Mouse (Mus musculus): ENCODE measurements around the gene Sh3gl2. TPM values are rescaled to one million over a fixed set of nuclear protein-coding genes. Genes with fewer than 3 reads are reported as not detected.

Sh3gl2 gene
- polyA plus RNA-seq, 1 experiment: not detected

DNA sequence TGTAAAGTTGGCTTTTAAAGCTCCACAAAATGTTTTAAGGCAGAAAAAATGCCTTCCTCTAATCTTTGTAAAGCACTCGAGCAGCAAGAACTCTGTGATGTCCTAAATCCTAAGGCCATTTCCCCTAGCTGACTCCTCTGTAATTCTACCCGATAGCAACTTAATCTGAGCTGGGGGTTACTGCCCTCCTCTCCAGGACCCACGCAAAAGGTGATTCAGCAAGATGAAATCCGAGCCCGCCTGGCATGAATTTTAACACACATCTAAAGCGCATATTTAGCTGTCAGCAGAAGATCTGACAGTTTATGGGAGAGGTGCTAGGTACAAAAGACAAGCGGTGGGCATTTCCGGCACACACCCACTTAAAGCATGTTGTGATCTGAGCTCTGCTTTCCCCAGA, 229.8 kb downstream of the Sh3gl2 start:
- no peaks in the 10 kb centered on the region for H3K4me1 ChIP-seq (ENCODE audit: control insufficient read depth, insufficient read depth, low read length)
- no peak overlapping the region for H3K27ac ChIP-seq (ENCODE audit: insufficient read depth, low read depth, low read length)
- H3K4me3 ChIP-seq (ENCODE audit: insufficient read depth, low read length): no peak overlapping the region
- no peak for TF ChIP-seq POLR2A (IDR thresholded peaks at IDR 0.05; ENCODE audit: borderline replicate concordance, low read depth, low read length)
- no peak for TF ChIP-seq CTCF (IDR thresholded peaks at IDR 0.05; ENCODE audit: low read depth, low read length)

DNA sequence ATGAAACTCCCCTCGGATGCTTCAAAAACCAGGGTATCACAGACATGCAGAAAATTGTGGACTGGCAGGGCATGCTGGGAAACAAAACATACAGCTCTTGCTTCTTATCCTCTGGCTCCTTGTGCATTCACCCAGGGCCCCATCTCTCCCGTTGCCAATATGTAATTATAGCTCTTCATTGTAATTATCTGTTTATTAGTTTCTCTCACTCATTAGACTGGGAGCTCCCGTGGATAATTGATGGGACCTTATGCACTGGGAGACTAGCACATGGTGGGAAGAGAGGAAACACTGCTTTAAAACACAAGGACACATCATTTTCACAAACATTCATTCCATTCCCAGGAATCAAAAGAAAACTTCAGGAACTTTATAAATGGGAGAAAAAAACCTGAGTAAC, 233.9 kb downstream of the Sh3gl2 start:
- H3K27ac ChIP-seq (ENCODE audit: insufficient read depth, low read depth, low read length): no peak overlapping the region
- TF ChIP-seq POLR2A (IDR thresholded peaks at IDR 0.05; ENCODE audit: borderline replicate concordance, low read depth, low read length) (no peak), CTCF (IDR thresholded peaks at IDR 0.05; ENCODE audit: low read depth, low read length) (no peak)
- H3K4me3 ChIP-seq (ENCODE audit: insufficient read depth, low read length): no peak overlapping the region
- no peaks in the 10 kb centered on the region for H3K4me1 ChIP-seq (ENCODE audit: control insufficient read depth, insufficient read depth, low read length)

DNA sequence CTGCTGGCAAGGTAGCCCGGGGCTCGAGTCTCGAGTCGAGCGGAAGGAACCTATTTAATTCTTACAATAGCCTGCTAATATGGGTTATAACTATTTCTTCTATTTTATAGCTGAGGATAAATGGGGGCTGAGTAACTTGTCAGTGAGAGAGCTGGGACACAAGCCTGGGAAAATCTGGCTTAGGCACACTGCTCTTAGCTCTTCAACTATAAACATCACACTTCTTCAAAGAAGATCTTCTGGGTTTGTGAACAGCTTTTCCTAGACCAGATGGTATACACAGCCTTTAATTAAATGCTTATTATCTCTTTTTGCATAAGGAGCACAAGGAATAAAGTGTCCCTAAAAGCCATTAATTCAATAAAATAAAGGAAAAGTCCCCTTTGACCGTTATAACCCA, 278.7 kb downstream of the Sh3gl2 start:
- TF ChIP-seq CTCF (IDR thresholded peaks at IDR 0.05; ENCODE audit: low read depth, low read length) (no peak), POLR2A (IDR thresholded peaks at IDR 0.05; ENCODE audit: borderline replicate concordance, low read depth, low read length) (no peak)
- H3K27ac ChIP-seq (ENCODE audit: insufficient read depth, low read depth, low read length): no peak overlapping the region
- no peaks in the 10 kb centered on the region for H3K4me1 ChIP-seq (ENCODE audit: control insufficient read depth, insufficient read depth, low read length)
- H3K4me3 ChIP-seq (ENCODE audit: insufficient read depth, low read length): no peak overlapping the region

DNA sequence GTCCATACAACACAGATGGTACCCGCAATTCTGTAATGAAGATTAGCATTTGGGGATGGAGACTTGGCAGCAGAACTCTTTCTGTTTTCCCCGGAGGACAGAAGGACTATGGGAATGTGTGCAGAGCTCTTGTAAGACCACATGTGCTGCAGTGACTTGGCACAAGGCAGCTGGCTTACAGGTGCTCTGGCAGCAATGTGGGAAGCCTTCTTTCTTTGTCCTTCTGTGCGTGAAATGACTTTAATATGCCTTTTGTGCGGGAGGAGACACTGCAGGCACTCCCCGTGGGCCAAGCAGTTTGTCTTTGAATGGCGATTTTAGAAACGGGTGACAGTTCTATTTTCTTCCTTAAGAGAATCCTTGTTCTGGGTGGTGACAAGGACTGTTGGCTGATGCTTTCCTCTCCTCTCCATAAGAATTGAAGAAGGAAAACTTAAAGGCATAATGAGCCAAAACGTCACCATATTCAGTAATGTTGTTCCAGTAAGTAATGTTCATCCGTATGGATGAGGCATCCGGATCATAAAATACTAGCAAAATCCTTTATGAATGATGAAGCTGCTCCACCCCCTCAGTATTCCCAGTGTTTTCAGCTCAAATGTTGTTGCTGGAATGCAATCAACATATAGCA, 281.5 kb downstream of the Sh3gl2 start:
- H3K27ac ChIP-seq (ENCODE audit: insufficient read depth, low read depth, low read length): no peak overlapping the region

DNA sequence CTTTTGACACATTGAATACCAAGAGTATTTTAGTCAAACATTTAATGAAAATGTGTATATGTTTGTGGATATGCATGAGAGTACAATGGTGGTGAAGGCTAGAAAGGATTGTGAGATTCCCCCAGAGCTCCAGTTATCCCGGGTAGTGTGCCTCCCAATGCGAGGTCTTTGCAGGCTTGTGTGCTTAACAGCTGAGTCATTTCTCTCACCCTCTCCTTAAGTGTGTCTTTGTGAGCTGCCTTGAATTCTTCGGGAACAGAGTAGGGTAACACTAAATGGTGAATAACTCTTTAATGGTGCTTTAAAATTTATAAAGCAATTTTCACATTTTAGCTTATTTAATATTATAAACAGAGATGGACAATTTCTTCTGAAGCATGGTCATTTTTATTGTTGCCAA, 300.8 kb downstream of the Sh3gl2 start:
- TF ChIP-seq POLR2A (IDR thresholded peaks at IDR 0.05; ENCODE audit: borderline replicate concordance, low read depth, low read length): no peak
- TF ChIP-seq CTCF (IDR thresholded peaks at IDR 0.05; ENCODE audit: low read depth, low read length): no peak
- Histone ChIP-seq H3K4me3 (ENCODE audit: insufficient read depth, low read length) (no peak overlapping the region), H3K4me1 (ENCODE audit: control insufficient read depth, insufficient read depth, low read length) (no peaks in the 10 kb centered on the region), H3K27ac (ENCODE audit: insufficient read depth, low read depth, low read length) (no peak overlapping the region)

More for the DNA sequence above, 281.5 kb downstream of the Sh3gl2 start:
- no peak for TF ChIP-seq CTCF (IDR thresholded peaks at IDR 0.05; ENCODE audit: low read depth, low read length)
- no peak for TF ChIP-seq POLR2A (IDR thresholded peaks at IDR 0.05; ENCODE audit: borderline replicate concordance, low read depth, low read length)
- no peaks in the 10 kb centered on the region for H3K4me1 ChIP-seq (ENCODE audit: control insufficient read depth, insufficient read depth, low read length)
- H3K4me3 ChIP-seq (ENCODE audit: insufficient read depth, low read length): no peak overlapping the region

DNA sequence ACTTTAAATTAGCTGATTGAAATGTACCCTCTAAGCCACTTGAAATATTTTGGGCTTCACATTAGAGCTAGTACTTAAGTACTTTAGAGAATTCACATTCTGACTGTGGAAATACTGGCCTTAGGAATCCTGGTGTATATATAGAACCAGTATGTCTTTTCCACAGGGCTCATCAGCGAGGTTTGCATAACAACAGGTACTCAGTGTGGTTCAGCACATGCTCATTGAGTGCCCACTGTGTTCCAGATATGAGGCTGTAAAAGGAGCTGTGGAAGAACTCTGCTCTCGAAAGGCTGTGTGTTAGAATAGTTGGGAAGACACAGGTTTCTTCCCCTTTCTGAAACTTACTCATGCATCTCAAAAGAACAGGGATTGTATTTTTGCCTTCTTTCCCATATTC, 302.1 kb downstream of the Sh3gl2 start:
- no peaks in the 10 kb centered on the region for H3K4me1 ChIP-seq (ENCODE audit: control insufficient read depth, insufficient read depth, low read length)
- H3K4me3 ChIP-seq (ENCODE audit: insufficient read depth, low read length): no peak overlapping the region
- H3K27ac ChIP-seq (ENCODE audit: insufficient read depth, low read depth, low read length): no peak overlapping the region
- no peak for TF ChIP-seq POLR2A (IDR thresholded peaks at IDR 0.05; ENCODE audit: borderline replicate concordance, low read depth, low read length)
- TF ChIP-seq CTCF (IDR thresholded peaks at IDR 0.05; ENCODE audit: low read depth, low read length): no peak

DNA sequence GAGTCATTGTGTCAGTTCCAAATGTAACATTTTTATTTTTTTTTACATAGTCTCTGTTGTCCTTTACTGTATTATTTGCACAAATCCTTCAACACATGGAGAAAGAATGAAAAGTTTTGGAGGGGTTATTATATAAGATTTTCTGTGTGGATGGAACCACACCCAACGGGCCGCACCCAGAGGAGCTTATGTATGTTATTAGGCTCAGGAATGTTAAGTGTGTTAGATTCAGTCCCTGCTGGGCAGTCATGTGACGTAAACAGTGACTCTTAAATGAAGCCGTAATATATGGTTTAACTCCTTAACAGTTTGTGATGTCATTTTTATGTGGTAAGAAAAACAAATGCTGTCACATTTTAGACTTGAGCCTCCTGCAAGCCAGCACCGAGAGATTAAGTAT, 302.6 kb downstream of the Sh3gl2 start:
- H3K27ac ChIP-seq (ENCODE audit: insufficient read depth, low read depth, low read length): no peak overlapping the region
- TF ChIP-seq POLR2A (IDR thresholded peaks at IDR 0.05; ENCODE audit: borderline replicate concordance, low read depth, low read length): no peak
- no peak for TF ChIP-seq CTCF (IDR thresholded peaks at IDR 0.05; ENCODE audit: low read depth, low read length)
- no peaks in the 10 kb centered on the region for H3K4me1 ChIP-seq (ENCODE audit: control insufficient read depth, insufficient read depth, low read length)
- no peak overlapping the region for H3K4me3 ChIP-seq (ENCODE audit: insufficient read depth, low read length)

DNA sequence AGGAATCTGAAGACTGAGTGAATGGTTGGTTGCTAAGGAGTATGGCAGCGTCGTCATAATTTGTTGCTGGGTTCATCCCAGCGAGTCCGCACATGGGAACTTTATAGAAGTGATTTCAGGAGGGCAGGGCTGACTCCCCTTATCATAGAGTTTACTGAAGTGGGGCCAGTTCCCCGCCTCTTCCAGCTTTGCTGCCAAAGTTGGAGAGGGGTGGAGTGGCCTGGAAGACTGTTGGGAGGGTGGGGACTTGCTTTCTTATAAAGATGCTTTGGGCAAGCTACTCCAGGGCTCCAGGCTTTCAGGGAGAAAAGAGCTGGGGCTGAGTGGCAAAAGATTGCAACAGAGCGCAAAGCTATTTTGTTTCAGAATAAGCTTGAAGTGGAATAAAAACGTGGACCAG, 308.4 kb downstream of the Sh3gl2 start:
- Histone ChIP-seq H3K4me1 (ENCODE audit: control insufficient read depth, insufficient read depth, low read length) (no peaks in the 10 kb centered on the region), H3K4me3 (ENCODE audit: insufficient read depth, low read length) (no peak overlapping the region), H3K27ac (ENCODE audit: insufficient read depth, low read depth, low read length) (no peak overlapping the region)
- TF ChIP-seq POLR2A (IDR thresholded peaks at IDR 0.05; ENCODE audit: borderline replicate concordance, low read depth, low read length): no peak
- no peak for TF ChIP-seq CTCF (IDR thresholded peaks at IDR 0.05; ENCODE audit: low read depth, low read length)

DNA sequence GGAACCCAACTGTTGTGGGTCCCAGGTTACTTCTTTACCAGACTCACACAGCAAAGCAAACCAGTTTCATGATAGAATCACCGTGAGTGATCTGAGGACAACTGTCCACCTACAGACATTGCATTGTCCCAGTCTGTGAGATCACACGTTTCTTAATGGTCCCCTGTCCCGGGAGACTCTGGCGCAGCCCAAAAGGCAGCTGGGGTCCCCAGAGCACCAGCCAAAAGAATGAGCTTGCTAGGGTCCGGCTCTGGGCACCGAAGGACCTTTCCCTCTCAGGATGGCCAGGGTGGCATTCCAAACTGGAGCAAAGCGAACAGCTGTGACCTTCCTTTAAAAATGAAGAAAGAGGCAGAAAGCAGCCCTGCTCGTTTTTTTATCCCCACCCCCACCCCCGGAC, 308.9 kb downstream of the Sh3gl2 start, which contains the start of gene Adamtsl1:
Adamtsl1 (plus strand) TSS at position 381 of the 400 bp plus-strand sequence.
- Histone ChIP-seq H3K27ac (ENCODE audit: insufficient read depth, low read depth, low read length) (no peak within 1 kb of the TSS), H3K4me1 (ENCODE audit: control insufficient read depth, insufficient read depth, low read length) (no peaks in the 10 kb centered on the region), H3K4me3 (ENCODE audit: insufficient read depth, low read length) (no peak within 1 kb of the TSS)
- TF ChIP-seq CTCF (IDR thresholded peaks at IDR 0.05; ENCODE audit: low read depth, low read length) (no peak), POLR2A (IDR thresholded peaks at IDR 0.05; ENCODE audit: borderline replicate concordance, low read depth, low read length) (no peak)

DNA sequence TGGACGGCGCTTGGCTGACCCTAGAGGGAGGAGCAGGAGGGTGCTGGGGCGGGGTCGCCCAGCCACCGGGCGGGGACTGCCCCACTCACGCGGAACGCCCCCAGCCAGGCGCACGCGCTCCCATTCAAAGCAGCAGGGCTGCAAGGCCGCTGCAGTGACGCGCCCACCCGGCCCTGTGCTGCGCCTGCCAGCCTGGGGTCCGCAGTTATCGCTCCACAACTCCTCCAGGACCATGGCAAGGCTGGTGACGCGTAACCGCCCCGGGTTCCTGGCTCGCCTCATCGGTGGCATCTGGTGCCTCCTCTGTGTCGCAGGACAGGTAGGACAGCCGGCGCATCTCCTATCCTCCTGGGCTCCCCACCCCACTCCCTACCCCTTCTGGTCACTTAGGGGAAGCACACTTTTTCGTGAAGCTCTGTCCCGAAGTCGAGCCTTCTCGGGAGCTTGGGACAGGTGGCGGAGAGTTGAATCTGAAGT, 309.3 kb downstream of the Sh3gl2 start:
- Histone ChIP-seq H3K27ac (ENCODE audit: insufficient read depth, low read depth, low read length) (no peak overlapping the region), H3K4me1 (ENCODE audit: control insufficient read depth, insufficient read depth, low read length) (no peaks in the 10 kb centered on the region), H3K4me3 (ENCODE audit: insufficient read depth, low read length) (no peak overlapping the region)
- TF ChIP-seq CTCF (IDR thresholded peaks at IDR 0.05; ENCODE audit: low read depth, low read length): no peak
